In genomic region chr10:92237881-92238280, GRCm38 (mm10) we compare ENCODE assay signal across 22 mouse cellular contexts.
"Had no signal": no experiment of that assay in that cellular context is flagged by ENCODE, and none has a peak within 500 bp of the region (broad histone marks: within the 10 kb centered on the region; RNA-seq: fewer than 3 reads in every experiment).

No protein-coding gene starts in this region.

- ATAC-seq: hindbrain, postnatal 0 days; intestine, embryonic 16.5 days had no signal

- H3K27me3 ChIP-seq: heart, embryonic 12.5 days; hindbrain, embryonic 13.5 days; hindbrain, embryonic 15.5 days; kidney, embryonic 15.5 days; limb, embryonic 13.5 days; limb, embryonic 15.5 days had no signal

- DNase-seq: gastrocnemius, postnatal 14 days; gastrocnemius, postnatal 36 days; heart, adult 18-20 months; heart, postnatal 10 days; kidney, adult 11 months; kidney, adult 2 months; kidney, adult 9 months; kidney, postnatal 14 days; kidney, postnatal 36 days; layer of hippocampus, adult 9-11 months; layer of hippocampus, postnatal 36 days; left cerebral cortex, postnatal 4 days had no signal

- H3K9me3 ChIP-seq: heart, embryonic 10.5 days; heart, embryonic 12.5 days; hindbrain, embryonic 13.5 days; hindbrain, embryonic 15.5 days; kidney, embryonic 15.5 days; limb, embryonic 13.5 days; limb, embryonic 15.5 days had no signal

- H3K36me3 ChIP-seq: heart, embryonic 10.5 days; heart, embryonic 12.5 days; hindbrain, embryonic 13.5 days; hindbrain, embryonic 15.5 days; kidney, embryonic 15.5 days; limb, embryonic 13.5 days; limb, embryonic 15.5 days had no signal

- H3K9ac ChIP-seq: heart, embryonic 12.5 days; hindbrain, embryonic 13.5 days; hindbrain, embryonic 15.5 days; kidney, embryonic 15.5 days; limb, embryonic 13.5 days; limb, embryonic 15.5 days had no signal

- H3K4me1 ChIP-seq: heart, embryonic 10.5 days; heart, embryonic 12.5 days had no signal

- H3K4me2 ChIP-seq: heart, embryonic 12.5 days; hindbrain, embryonic 13.5 days; hindbrain, embryonic 15.5 days; kidney, embryonic 15.5 days; limb, embryonic 13.5 days; limb, embryonic 15.5 days had no signal

- H3K27ac ChIP-seq: heart, embryonic 10.5 days; hindbrain, embryonic 13.5 days; hindbrain, embryonic 15.5 days; hindbrain, postnatal 0 days; kidney, embryonic 15.5 days; kidney, postnatal 0 days; limb, embryonic 13.5 days; limb, embryonic 15.5 days had no signal

- H3K4me3 ChIP-seq: heart, embryonic 10.5 days; heart, embryonic 12.5 days; hindbrain, embryonic 13.5 days; hindbrain, embryonic 15.5 days; kidney, embryonic 15.5 days; limb, embryonic 13.5 days; limb, embryonic 15.5 days had no signal
